Comparison of ENCODE assay signal across 9 mouse cellular contexts in the genomic region with DNA sequence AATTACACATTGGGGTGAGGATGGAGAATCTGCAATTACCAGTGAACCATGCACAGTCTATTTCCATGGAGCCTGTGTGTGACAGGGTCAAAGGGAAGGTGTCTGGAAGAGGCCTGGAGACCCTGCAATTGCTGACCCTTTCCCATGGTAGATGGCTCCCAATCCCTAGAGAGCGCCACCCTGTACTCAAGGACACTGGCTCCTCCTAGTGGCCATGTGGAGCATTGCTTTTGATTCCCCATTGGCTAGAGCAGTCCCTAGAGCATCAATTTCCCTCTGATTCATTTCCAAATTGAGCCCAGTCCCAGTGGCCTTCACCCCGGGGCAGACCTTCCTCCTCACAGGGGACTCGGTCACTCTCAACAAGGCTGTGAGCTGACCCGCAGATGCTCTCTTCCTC. TPM values are rescaled to one million over a fixed set of nuclear protein-coding genes. Genes with fewer than 3 reads are reported as not detected.
DNase-seq lines count a peak whose midpoint lies in the region; ATAC-seq lines count a peak whose summit lies in the region.
"Had no signal": no experiment of that assay in that cellular context is flagged by ENCODE, and none has a peak within 500 bp of the region (broad histone marks: within the 10 kb centered on the region; RNA-seq: fewer than 3 reads in every experiment).

No protein-coding gene starts in this region.

- no peaks in the 10 kb centered on the region for H3K9me3 ChIP-seq in forebrain, embryonic 16.5 days (ENCODE audit: control insufficient read depth, low read length)
- no peaks in the 10 kb centered on the region for H3K9me3 ChIP-seq in intestine, embryonic 14.5 days (ENCODE audit: control insufficient read depth, low read length)
- no peaks in the 10 kb centered on the region for H3K9me3 ChIP-seq in stomach, embryonic 15.5 days

- no peak overlapping the region for H3K27ac ChIP-seq in forebrain, embryonic 16.5 days (ENCODE audit: low read length)
- H3K27ac ChIP-seq in intestine, embryonic 14.5 days (ENCODE audit: low read depth): no peak overlapping the region
- H3K27ac ChIP-seq in stomach, embryonic 15.5 days: no peak overlapping the region

- ATAC-seq in CD4-positive, CD25-positive, alpha-beta regulatory T cell, adult 4 months: no peak
- ATAC-seq in forebrain, embryonic 16.5 days: peak; percentile 68
- ATAC-seq in intestine, embryonic 14.5 days (replicated peaks; ENCODE audit: low FRiP score, low TSS enrichment, low read depth): peak; percentile 70
- peak; percentile 28 for ATAC-seq in stomach, embryonic 15.5 days (ENCODE audit: insufficient read depth, low FRiP score, low read depth)

- no peak overlapping the region for H3K9ac ChIP-seq in forebrain, embryonic 16.5 days (replicated peaks; ENCODE audit: low read depth, low read length)
- no peak overlapping the region for H3K9ac ChIP-seq in intestine, embryonic 14.5 days (ENCODE audit: low read length)
- H3K9ac ChIP-seq in stomach, embryonic 15.5 days: no peak overlapping the region

- H3K4me1 ChIP-seq in forebrain, embryonic 16.5 days (replicated peaks; ENCODE audit: control insufficient read depth, insufficient read depth, low read length): peaks cover 14% of the 10 kb centered on the region
- peaks cover 11% of the 10 kb centered on the region for H3K4me1 ChIP-seq in intestine, embryonic 14.5 days (replicated peaks; ENCODE audit: control insufficient read depth, insufficient read depth, low read length)
- peaks cover 21% of the 10 kb centered on the region for H3K4me1 ChIP-seq in stomach, embryonic 15.5 days

- no peak overlapping the region for H3K4me2 ChIP-seq in forebrain, embryonic 16.5 days (ENCODE audit: low read length)
- no peak overlapping the region for H3K4me2 ChIP-seq in intestine, embryonic 14.5 days (ENCODE audit: low read length)
- no peak overlapping the region for H3K4me2 ChIP-seq in stomach, embryonic 15.5 days

- H3K27me3 ChIP-seq in forebrain, embryonic 16.5 days (replicated peaks; ENCODE audit: control insufficient read depth, insufficient read depth, low read length): peaks cover 3% of the 10 kb centered on the region; the same call in 1 of the 2 replicates
- 0 out of 2 replicates have a peak, but pooled peaks cover 10% of the 10 kb centered on the region for H3K27me3 ChIP-seq in intestine, embryonic 14.5 days (replicated peaks; ENCODE audit: control insufficient read depth, insufficient read depth, low read length)
- peaks cover 22% of the 10 kb centered on the region for H3K27me3 ChIP-seq in stomach, embryonic 15.5 days (replicated peaks)

- DNase-seq in CD4-positive, CD25-positive, alpha-beta regulatory T cell, adult 2 months (ENCODE audit: low read depth, low spot score): peak; percentile 73
- peak; percentile 27 for DNase-seq in cerebellum, adult 11-12 months
- peak; percentile 92 for DNase-seq in intestine, embryonic 14.5 days (ENCODE audit: low spot score)
- peak; percentile 38 to 82 for DNase-seq in left cerebral cortex, adult 8-10 months (ENCODE audit: low spot score in 2 of 2)
- DNase-seq in naive thymus-derived CD4-positive, alpha-beta T cell, adult 2 months (ENCODE audit: low read depth): peak; percentile 69

- WGBS in forebrain, embryonic 16.5 days: 0% methylated on average over 4 of the region's 4 CpGs
- 3% methylated on average over 4 of the region's 4 CpGs for WGBS in intestine, embryonic 14.5 days
- 4% methylated on average over 4 of the region's 4 CpGs for WGBS in stomach, embryonic 15.5 days

- H3K4me3 ChIP-seq in forebrain, embryonic 16.5 days (replicated peaks; ENCODE audit: low read length): no peak overlapping the region
- no peak overlapping the region for H3K4me3 ChIP-seq in intestine, embryonic 14.5 days (ENCODE audit: low read depth, low read length)
- H3K4me3 ChIP-seq in stomach, embryonic 15.5 days (replicated peaks): no peak overlapping the region
- H3K4me3 ChIP-seq: myocyte had no signal

- H3K36me3 ChIP-seq in forebrain, embryonic 16.5 days (ENCODE audit: control insufficient read depth, insufficient read depth): no peaks in the 10 kb centered on the region
- H3K36me3 ChIP-seq in intestine, embryonic 14.5 days (ENCODE audit: control insufficient read depth, insufficient read depth, low read length): no peaks in the 10 kb centered on the region
- H3K36me3 ChIP-seq in stomach, embryonic 15.5 days: no peaks in the 10 kb centered on the region

RNA-seq across cellular contexts. Expression of gene Phb, which starts 17.9 kb away (rescaled TPM):
- 100 to 1,000 TPM; 132 to 177 TPM for polyA plus RNA-seq in CD4-positive, CD25-positive, alpha-beta regulatory T cell, adult 4 months (2017; shearing (Covaris generic))
- polyA plus RNA-seq in forebrain, embryonic 16.5 days (2015; fragmentation: Nextera tagmentation; extraction: Ambion mirVana): 182 and 185 TPM in 2 replicates
- polyA plus RNA-seq in intestine, embryonic 14.5 days (2014; fragmentation: Nextera tagmentation; extraction: Ambion mirVana): 300 and 305 TPM in 2 replicates
- total RNA-seq in left cerebral cortex, adult 8-10 months (2022): 100 to 1,000 TPM in 2 of 4 experiments, 10 to 100 TPM in 2; 83.8 to 107 (median 94.7) TPM
- polyA plus RNA-seq in stomach, embryonic 15.5 days (2015; fragmentation: Nextera tagmentation; extraction: Ambion mirVana): 225 and 238 TPM in 2 replicates

Comparison
In these comparisons a context has a peak if more than half of its experiments do, and no peak if none do; other contexts are left out.
1. DNase-seq: peak in every context shown above with its lines; median percentile 92 in intestine, embryonic 14.5 days; 73 in CD4-positive, CD25-positive, alpha-beta regulatory T cell, adult 2 months; 69 in naive thymus-derived CD4-positive, alpha-beta T cell, adult 2 months; 60 in left cerebral cortex, adult 8-10 months; 27 in cerebellum, adult 11-12 months.